Mouse (Mus musculus) gastrocnemius, adult 18-20 months (tissue): ENCODE measurements around the gene Mertk. TPM values are rescaled to one million over a fixed set of nuclear protein-coding genes. Genes with fewer than 3 reads are reported as not detected.

Experiments used
- DNase-seq: peaks from one replicate; pipeline ENCODE4 v3.0.0; 2021; ENCODE audit warnings: low spot score
- total RNA-seq, 2 experiments: library from RNA; stranded (reverse); gene quantifications; 2 replicates each; pipeline ENCODE4 v1.2.3; 2021

Gene Mertk
- total RNA-seq, 2 experiments from 2014 or later = 2.2 to 2.8 TPM

- no peak for DNase-seq
Observed at GRCm38 (mm10) chr2:128762008-128762407, 63.3 kb downstream of the Mertk start.

- DNase-seq = no peak
Observed at GRCm38 (mm10) chr2:128765787-128766186, 67.0 kb downstream of the Mertk start.

GRCm38 (mm10) chr2:128768545-128769247 lies 69.9 kb downstream of the Mertk start:
- DNase-seq = no peak

- no peak for DNase-seq
Observed at GRCm38 (mm10) chr2:128770557-128770956, 71.8 kb downstream of the Mertk start.

GRCm38 (mm10) chr2:128771048-128771447 lies 72.3 kb downstream of the Mertk start:
- DNase-seq = no peak

- DNase-seq = no peak
Observed at GRCm38 (mm10) chr2:128771750-128772338, 73.1 kb downstream of the Mertk start.

GRCm38 (mm10) chr2:128782231-128782630 lies 83.5 kb downstream of the Mertk start:
- no peak for DNase-seq

GRCm38 (mm10) chr2:128783660-128784345 lies 85.0 kb downstream of the Mertk start:
- no peak for DNase-seq

GRCm38 (mm10) chr2:128784814-128785213 lies 86.1 kb downstream of the Mertk start:
- no peak for DNase-seq

GRCm38 (mm10) chr2:128786341-128786740 lies 87.6 kb downstream of the Mertk start:
- no peak for DNase-seq

- no peak for DNase-seq
Observed at GRCm38 (mm10) chr2:128786795-128787194, 88.0 kb downstream of the Mertk start.

GRCm38 (mm10) chr2:128787805-128788204 lies 89.0 kb downstream of the Mertk start:
- no peak for DNase-seq

GRCm38 (mm10) chr2:128790875-128791614 lies 92.3 kb downstream of the Mertk start:
- DNase-seq = no peak

GRCm38 (mm10) chr2:128793958-128794357 lies 95.2 kb downstream of the Mertk start:
- DNase-seq = no peak

GRCm38 (mm10) chr2:128796463-128796862 lies 97.7 kb downstream of the Mertk start:
- DNase-seq = peak; percentile 6

- no peak for DNase-seq
Observed at GRCm38 (mm10) chr2:128803441-128803840, 104.7 kb downstream of the Mertk start.

GRCm38 (mm10) chr2:128805341-128805740 lies 106.6 kb downstream of the Mertk start:
- no peak for DNase-seq

- peak; percentile 21 for DNase-seq
Observed at GRCm38 (mm10) chr2:128806561-128806960, 107.8 kb downstream of the Mertk start.

- no peak for DNase-seq
Observed at GRCm38 (mm10) chr2:128812761-128813160, 114.0 kb downstream of the Mertk start.

GRCm38 (mm10) chr2:128816311-128816710 lies 117.6 kb downstream of the Mertk start:
- DNase-seq = no peak

- no peak for DNase-seq
Observed at GRCm38 (mm10) chr2:128816916-128817315, 118.2 kb downstream of the Mertk start.

GRCm38 (mm10) chr2:128817387-128817785 lies 118.6 kb downstream of the Mertk start:
- peak; percentile 75 for DNase-seq
